Mouse (Mus musculus) spleen, postnatal 10 days (tissue): ENCODE data around the gene Efcab12.
A peak's percentile ranks its signal among the peaks of the same experiment; 100 is the strongest.

ENCODE experiments used
- DNase-seq, 2 experiments: peaks; one replicate each; pipeline ENCODE4 v3.0.0; 2021 to 2022; ENCODE audit warnings: low spot score in 2 of 2

The Efcab12 gene

DNA sequence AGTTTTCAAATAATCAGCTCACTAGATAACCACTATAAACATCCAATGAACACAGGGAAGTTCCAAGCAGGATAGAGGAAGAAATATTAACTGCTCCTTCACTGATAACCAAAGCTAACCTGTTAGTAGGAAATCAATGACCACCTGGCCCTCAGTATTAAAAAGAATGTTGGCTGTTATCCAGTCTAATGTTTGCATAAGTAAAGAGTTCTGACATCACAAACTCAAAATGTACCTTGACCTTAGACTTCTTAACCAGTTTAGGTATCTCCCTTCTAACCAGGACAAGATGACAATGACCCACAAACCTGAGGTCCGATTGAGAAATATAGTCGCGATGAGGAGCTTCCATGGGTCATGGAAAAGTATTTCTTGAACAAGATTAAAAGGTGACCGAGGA lies 6.8 kb upstream of the Efcab12 start:
- DNase-seq = no peak

- no peak for DNase-seq
Measured at GRCm38 (mm10) chr6:115838745-115839144, 533 bp upstream of the Efcab12 start.

- no peak for DNase-seq
Measured at GRCm38 (mm10) chr6:115833861-115834260, 4.4 kb downstream of the Efcab12 start.

GRCm38 (mm10) chr6:115832152-115832850 lies 5.9 kb downstream of the Efcab12 start:
- DNase-seq = no peak

GRCm38 (mm10) chr6:115830779-115831601 lies 7.2 kb downstream of the Efcab12 start:
- DNase-seq = no peak

DNA sequence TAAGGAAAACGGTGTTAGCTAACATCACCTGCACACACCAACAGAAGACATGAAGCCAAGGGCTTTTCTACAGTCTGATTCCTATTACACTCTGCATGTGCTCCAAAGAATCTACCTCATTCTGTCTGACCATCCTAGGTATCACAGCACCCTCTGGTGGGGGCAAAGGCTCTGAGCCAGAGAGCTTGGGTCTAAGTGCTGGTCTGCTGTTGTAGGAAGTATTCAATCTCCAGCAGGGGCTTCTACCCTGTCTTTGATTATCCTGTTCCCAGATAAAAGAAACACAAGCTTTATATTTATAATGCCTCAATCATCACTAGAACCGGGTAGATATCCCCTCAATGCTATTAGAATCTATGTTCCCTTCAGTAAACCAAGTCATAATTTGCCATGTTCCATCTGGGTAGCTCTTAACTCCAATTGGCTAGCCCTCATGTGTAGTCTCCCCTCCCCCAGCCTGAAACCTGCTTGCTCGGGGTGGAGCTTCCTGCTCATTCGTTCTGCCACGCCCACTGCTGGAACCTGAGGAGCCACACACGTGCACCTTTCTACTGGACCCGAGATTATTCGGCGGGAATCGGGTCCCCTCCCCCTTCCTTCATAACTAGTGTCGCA lies 14.3 kb downstream of the Efcab12 start:
- DNase-seq = peak; percentile 50 to 84

- no peak for DNase-seq
Measured at GRCm38 (mm10) chr6:115821216-115821993, 16.8 kb downstream of the Efcab12 start.

DNA sequence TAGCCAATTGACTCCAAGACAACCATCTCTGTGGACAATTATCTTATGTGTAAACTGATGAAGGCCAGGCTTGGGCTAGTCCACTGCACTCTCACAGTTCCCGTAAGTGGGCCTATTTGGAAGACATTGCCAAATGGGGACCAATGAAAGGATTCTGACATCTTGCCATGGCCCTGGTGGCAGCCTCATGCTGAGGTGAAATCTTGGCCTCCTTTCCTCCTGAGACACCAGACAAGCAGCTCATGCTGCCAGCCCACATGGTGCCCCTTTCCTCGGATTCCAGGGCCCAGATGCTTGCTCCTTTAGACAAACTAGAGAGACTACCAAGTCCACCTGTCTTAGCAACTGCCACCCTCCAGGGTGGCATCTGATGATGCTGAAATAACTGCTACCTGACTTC lies 20.1 kb downstream of the Efcab12 start:
- no peak for DNase-seq

DNA sequence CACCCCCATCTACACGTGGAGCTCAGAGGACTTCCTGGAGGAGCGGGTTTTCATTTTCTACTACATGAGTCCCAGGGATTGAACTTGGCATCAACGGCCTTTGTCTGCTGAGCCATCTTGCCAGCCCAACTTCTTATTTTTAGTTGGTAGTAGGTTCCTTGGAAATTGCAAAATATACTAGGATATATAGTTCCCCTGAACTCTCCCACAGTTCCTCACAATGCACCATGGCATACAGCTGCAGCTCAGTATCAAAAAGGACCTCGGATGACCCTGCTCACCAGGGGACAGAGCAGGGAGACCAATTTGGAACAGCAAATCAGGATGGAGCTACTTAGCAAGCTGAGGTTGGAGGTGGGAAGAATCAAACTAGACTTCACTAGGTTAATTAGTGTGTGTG lies 23.2 kb downstream of the Efcab12 start:
- no peak for DNase-seq

DNA sequence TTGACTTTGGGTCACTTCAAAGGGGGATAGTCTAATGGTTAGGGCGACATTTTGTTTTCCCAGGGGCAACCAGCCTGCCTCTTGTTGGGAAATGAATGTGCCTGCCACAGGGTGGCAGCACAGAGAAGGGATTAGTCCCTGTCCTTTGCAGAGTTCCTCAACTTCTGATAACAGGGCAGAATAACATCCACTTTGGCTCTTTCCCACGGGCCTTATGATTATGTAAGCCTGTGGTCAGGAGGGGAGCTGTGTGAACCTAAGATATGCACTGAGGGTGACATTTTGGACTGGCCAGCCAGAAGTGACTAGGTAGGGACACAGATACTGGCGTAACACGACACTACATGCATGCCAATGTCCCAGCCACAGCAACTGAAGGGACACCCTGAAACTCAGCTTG lies 24.1 kb downstream of the Efcab12 start:
- peak; percentile 55 to 83 for DNase-seq

DNA sequence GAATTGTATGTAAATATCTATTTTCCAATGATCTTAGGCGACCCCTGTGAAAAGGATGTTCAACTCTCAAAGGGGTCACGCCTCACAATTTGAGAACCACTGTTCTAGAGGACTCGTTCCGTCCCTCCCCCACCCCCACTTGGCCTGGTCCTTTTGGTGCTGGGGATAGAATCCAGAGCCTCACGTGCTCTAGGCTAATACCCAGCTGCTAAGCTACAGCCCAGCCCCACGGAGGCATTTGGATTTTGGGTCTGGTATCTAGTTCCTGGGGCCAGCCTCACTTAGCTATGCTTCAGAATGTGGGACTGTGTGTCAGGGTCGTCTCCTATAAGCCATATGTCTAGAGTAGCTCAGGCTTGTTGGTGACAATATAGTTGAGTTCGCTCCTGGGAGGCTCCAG lies 26.6 kb downstream of the Efcab12 start:
- no peak for DNase-seq

DNA sequence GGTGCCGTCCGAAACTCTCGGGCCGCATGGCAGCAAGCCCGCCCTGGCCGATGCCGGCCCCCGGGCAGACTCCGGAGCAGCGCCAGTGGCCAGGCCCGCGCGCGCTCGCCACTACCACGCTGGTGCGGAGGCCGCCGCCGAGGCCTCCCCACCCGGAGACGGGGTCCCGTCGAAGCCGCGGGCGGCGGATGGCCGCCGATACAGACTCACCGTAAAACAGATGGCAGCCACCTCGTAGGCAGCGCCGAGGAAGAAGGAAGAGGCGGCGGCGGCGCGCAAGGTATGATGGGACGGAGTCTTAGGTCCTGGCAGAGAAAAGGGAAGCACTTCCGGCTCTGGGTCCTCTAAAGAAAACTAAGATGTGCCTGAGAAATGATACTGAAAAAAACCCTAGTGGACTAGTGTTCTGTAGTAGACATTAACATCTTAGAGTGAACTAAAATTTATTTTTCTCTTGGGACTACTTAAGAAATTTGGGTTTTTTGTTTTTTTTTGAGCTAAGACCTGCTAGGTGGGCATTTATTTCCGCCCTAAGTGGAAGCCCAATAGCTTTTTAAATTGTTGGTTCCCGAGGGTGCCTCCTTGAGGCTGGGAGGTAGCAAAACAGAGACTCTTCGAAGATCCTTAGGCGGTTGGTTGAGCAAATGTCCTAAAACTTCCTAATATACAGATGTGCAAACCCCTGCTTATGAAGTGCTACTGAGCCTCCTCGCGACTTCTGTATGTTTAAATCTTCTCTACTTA lies 29.6 kb downstream of the Efcab12 start, which contains the start of gene Rpl32:
TSS of gene Rpl32 (minus strand) at position 260 of the 744 bp plus-strand sequence.
- DNase-seq = peak; percentile 88 to 91

DNA sequence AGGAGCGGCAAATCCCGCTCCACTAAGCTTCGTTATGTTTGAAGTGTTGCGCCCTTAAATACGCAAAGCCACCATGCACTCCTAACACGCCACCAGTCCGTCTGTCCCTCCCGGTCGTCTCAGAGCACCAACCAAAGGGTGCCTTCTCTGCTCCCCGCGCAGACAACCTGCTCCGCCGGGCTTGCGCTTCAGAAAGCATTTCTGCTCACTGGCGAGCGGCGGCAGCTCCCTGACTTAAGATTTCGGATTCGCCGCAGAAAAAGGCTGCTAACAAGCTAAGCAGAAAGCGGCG lies 30.1 kb downstream of the Efcab12 start:
- no peak for DNase-seq

DNA sequence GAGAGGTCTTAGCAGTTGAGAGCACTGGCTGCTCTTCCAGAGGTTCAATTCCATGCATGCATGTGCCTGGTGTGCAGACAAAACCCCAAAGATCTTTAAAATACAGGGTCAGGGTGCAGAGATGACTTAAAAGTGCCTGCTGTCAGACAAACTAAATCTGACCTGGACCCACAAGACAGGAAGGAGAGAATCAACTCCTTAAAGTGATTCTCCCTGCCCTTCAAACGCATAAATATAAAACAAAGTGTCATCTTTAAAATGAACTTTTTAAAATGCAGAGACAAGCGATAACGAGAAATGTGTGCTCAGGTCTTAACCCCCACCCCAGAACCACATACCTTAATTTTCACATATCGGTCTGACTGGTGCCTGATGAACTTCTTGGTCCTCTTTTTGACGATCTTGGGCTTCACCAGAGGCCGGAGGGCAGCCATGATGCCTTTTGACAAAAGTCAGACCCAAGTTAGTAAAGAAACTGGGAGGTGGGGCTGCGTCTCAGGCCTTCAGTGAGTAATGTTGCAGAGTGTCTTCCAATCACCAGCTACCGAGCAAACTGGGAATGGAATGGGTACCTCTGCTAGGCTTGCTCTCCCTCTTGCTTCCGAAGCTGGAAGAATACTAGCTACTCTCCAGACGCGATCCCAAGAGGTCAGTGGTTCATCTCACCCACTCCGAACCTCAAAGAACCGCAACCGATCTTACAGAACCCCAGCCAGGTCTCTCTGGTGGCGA lies 30.6 kb downstream of the Efcab12 start:
- DNase-seq = peak in 1 of 2 experiments; percentile 30

DNA sequence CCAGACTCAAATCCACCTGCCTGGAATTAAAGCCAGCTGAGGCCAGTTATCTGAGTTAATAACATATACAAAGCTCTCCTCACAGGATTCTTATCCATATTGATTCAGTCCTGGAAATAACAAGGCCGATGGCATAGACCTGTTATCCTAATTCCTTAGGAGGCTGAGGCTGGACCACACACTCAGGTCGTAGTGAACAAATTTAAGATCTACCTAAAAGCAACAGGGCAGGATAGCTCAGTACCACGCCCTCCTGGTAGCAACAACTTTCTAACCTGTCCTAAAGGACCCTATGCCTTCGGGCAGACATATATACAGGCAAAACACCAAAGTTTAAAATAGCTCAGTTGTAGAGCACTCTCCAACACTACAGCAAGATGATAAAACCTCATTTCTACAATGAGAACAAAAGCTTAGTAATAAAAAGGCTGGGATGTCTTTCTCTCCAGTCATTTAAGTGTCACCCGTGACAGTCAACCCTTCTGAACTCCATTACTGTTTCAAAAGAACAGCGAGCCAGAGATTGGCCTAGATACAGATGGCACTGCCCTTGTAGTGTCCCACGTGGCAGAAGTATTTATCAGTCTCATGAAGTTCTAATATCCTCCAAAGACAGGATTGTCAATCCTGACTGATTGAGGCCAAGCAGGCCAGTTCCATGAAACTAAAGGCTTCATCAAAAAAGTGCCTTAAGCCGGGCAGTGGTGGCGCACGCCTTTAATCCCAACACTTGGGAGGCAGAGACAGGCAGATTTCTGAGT lies 33.6 kb downstream of the Efcab12 start:
- DNase-seq = no peak

- peak in 1 of 2 experiments; percentile 77 for DNase-seq
Measured at GRCm38 (mm10) chr6:115803541-115804382, 34.5 kb downstream of the Efcab12 start.

DNA sequence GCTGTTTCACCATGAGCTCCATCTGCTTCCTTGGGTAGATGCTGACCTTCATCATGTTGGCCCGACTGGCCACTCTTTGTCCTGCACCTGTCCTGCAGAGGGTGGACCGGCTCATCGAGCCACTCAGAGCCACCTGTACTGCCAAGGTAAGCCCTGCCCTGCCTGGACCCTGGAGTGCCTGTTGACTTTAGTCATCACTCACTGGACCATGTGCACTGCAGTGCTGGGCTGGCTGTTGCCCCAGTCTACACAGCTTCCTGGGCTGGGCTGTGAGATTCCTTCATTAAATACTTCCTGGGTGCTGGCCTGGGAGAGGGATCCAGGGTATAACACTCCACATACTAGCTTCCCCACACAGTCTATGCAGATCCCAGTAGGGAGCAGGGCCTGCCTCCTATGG lies 36.4 kb downstream of the Efcab12 start:
- no peak for DNase-seq

GRCm38 (mm10) chr6:115792691-115793215 lies 45.5 kb downstream of the Efcab12 start:
- DNase-seq = no peak
